Mouse (Mus musculus) common myeloid progenitor, adult 5-6 weeks (primary cell): ENCODE results near the gene Lsamp. TPM values are rescaled to one million over a fixed set of nuclear protein-coding genes. Genes with fewer than 3 reads are reported as not detected.

Experiments
- ATAC-seq: replicated peaks from 2 replicates; pipeline ENCODE4 v1.8.0; 2016; ENCODE audit warnings: low read depth, mild to moderate bottlenecking, moderate TSS enrichment, inconsistent platforms; ENCODE audit not compliant: poor library complexity, severe bottlenecking
- total RNA-seq: library from RNA; stranded (forward); fragments of 200-1000, 187-1606 nt; gene quantifications from 2 replicates; pipeline ENCODE4 v1.2.3, GENCODE M21; 2017

Lsamp gene
- total RNA-seq, 1 experiment from 2014 or later: not detected

- ATAC-seq: no peak
These were observed 1690.3 kb downstream of the Lsamp start for GRCm38 (mm10) chr16:41674316-41675038.

- ATAC-seq: no peak
These were observed 1691.6 kb downstream of the Lsamp start for GRCm38 (mm10) chr16:41675774-41676173.

GRCm38 (mm10) chr16:41692435-41692834 lies 1708.3 kb downstream of the Lsamp start:
- 0 out of 2 replicates have a peak, but pooled peaks have one; percentile 54 for ATAC-seq

- no peak for ATAC-seq
These were observed 1717.7 kb downstream of the Lsamp start for GRCm38 (mm10) chr16:41701790-41702428.

GRCm38 (mm10) chr16:41728900-41729585 lies 1744.9 kb downstream of the Lsamp start:
- no peak for ATAC-seq

GRCm38 (mm10) chr16:41729911-41730310 lies 1745.8 kb downstream of the Lsamp start:
- no peak for ATAC-seq

- no peak for ATAC-seq
These were observed 1760.9 kb downstream of the Lsamp start for GRCm38 (mm10) chr16:41745037-41745436.

- ATAC-seq: no peak
These were observed 1762.2 kb downstream of the Lsamp start for GRCm38 (mm10) chr16:41746235-41746911.

GRCm38 (mm10) chr16:41747874-41748273 lies 1763.7 kb downstream of the Lsamp start:
- ATAC-seq: no peak

- ATAC-seq: no peak
These were observed 1764.6 kb downstream of the Lsamp start for GRCm38 (mm10) chr16:41748759-41749158.

- ATAC-seq: no peak
These were observed 1780.1 kb downstream of the Lsamp start for GRCm38 (mm10) chr16:41764285-41764684.

GRCm38 (mm10) chr16:41771427-41772125 lies 1787.4 kb downstream of the Lsamp start:
- no peak for ATAC-seq

- ATAC-seq: no peak
These were observed 1793.4 kb downstream of the Lsamp start for GRCm38 (mm10) chr16:41777586-41777985.

- no peak for ATAC-seq
These were observed 1801.4 kb downstream of the Lsamp start for GRCm38 (mm10) chr16:41785600-41785999.

GRCm38 (mm10) chr16:41786704-41787103 lies 1802.5 kb downstream of the Lsamp start:
- no peak for ATAC-seq

- ATAC-seq: no peak
These were observed 1803.0 kb downstream of the Lsamp start for GRCm38 (mm10) chr16:41787146-41787545.

GRCm38 (mm10) chr16:41790016-41790415 lies 1805.9 kb downstream of the Lsamp start:
- no peak for ATAC-seq

- no peak for ATAC-seq
These were observed 1836.2 kb downstream of the Lsamp start for GRCm38 (mm10) chr16:41820369-41820768.

- ATAC-seq: no peak
These were observed 1842.9 kb downstream of the Lsamp start for GRCm38 (mm10) chr16:41826899-41827604.
